Mouse (Mus musculus) granulocyte monocyte progenitor cell, adult 5-6 weeks (primary cell): ENCODE data around the gene E030030I06Rik. TPM values are rescaled to one million over a fixed set of nuclear protein-coding genes. Genes with fewer than 3 reads are reported as not detected.
"Not testable (repeated sequence)": the region's sequence is repeated elsewhere in the genome, so short reads cannot be mapped to it uniquely, and the experiment has no call there.

Source experiments
- ATAC-seq: replicated peaks from 2 replicates; pipeline ENCODE4 v1.8.0; 2016; ENCODE audit warnings: mild to moderate bottlenecking, moderate TSS enrichment, inconsistent platforms; ENCODE audit not compliant: poor library complexity, severe bottlenecking
- total RNA-seq, 2 experiments: library from RNA; stranded (forward) in 1 of 2; stranded (reverse) in 1 of 2; fragments of 200-712, 200-1000 nt in 1 of 2; fragments of >200 nt in 1 of 2; fragmentation: Nextera tagmentation in 1 of 2; gene quantifications; 2 replicates each; pipeline ENCODE4 v1.2.3; 2014 to 2017

E030030I06Rik gene
- total RNA-seq, 2 experiments from 2014 or later, result 2.9 to 3.1 TPM

DNA sequence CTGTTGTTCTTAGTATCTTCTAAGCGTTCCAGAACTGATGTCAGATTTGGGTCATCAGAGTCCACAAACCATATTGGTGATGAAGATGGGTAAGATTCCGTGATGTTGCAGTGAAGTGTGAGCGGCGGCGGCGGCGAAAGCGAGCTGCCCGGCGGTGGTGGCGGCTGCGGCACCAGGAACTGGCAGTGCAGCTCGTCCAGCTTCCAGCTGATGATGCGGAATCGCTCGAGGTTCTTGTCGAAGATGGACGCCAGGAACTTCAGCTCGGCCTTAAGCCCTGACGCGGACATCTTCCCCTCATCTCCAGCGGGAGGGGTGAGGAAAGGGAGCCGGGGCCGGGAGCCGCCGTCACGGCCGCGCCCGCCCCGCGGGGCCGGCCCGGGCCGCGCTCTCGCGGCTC, 5.1 kb upstream of the E030030I06Rik start:
- ATAC-seq, result 0 out of 2 replicates have a peak, but pooled peaks have one; percentile 11

DNA sequence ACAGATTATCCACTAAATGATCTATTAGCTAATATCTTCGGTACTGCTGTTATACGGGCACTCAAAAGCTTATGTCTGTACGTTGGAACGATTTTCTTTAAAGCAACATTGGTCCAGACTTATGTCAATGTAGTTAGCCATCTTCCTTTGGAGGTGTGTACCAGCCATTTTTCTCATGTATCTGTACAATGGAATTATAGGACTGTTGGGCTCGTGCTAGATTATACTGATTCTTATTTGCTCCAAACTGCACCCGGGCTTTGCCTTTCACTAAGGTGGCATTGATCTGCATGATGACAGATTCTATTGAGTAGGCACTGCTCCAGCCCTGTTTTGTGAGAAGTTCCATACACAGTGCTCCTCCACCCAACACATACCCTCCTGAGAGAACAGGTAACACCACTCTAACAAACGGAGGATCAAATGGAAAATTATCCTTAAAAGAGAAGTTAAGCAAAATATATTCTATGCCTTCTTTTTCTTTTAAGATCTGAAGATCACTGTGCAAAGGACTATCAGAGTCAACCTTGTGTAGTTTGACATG, 4.1 kb upstream of the E030030I06Rik start:
- ATAC-seq, result not testable (repeated sequence)

DNA sequence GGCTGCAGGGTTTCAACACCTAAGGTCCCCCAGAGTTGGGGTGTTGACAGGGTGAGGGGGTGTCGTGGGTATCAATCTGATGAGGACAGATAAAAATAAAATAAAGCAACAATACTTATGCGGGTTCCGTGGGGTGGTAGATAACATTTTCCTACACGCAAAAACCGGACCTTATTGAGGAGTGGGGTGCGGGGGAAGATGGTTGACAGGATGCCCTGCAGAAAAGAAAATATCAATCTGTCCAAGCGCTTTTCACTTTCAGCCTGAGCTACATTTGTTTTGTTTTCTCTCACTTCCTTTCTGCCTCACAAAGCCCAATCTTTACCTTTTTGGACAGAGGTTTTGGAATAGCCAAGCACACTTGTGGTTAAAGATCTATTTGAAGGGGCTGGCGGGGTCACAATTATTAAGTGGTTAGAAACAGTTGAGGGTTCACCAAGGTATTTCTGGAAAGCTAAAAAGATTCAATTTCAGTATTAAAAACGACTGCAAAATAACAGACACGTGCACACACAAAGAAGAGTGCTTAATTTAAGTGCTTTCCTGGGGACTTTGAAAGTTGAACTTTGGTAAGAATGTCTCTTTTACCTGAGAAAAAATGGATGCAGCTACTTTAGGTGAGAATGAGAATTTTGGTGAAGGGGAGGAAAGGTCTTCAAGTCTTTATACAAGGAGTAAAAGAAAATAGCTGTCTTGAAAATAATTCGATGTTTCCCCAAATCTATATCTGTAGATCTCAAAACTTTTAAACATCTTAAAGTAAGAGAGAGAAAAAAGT, 3.0 kb upstream of the E030030I06Rik start:
- ATAC-seq, result not testable (repeated sequence)

DNA sequence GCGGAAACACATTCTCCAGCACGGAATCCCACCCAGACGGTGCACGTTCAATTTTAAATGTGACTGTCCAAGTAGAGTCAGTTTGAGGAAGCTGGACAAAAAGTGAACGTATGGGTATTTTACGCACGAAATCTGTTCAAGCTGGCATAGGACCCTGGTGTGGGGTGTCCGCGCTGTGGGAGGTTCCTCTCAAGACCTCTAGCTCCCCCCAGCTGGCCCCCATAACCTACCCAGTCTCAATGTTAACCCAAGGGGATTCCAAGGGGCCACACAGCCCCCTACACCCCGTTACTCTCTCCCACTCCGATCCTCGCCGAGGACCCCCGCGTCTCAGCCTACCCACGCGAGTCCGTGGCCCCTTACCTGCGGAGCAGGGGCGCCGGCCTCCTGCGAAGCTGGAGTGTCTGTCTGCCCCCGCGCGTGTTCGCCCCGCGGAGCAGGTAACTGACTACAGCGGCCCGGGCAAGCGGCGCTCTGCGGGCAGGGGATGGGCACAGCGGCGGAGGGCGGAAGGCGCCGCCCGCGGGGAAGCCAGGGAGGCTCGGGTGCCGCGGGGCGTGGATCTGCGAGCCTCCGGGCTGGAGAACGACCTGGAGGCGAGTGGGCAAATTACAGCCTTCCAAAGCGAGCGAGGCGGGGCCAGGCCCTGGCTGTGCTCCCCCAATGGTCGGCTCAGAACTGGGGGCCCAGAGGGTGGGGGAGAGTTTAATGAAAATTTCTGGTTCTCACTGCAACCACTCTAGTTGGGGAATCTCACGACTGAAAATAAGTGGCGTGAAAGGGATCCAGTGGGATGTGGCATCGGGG, 2.2 kb upstream of the E030030I06Rik start:
- ATAC-seq, result peak; percentile 19; the same call in 1 of the 2 replicates

DNA sequence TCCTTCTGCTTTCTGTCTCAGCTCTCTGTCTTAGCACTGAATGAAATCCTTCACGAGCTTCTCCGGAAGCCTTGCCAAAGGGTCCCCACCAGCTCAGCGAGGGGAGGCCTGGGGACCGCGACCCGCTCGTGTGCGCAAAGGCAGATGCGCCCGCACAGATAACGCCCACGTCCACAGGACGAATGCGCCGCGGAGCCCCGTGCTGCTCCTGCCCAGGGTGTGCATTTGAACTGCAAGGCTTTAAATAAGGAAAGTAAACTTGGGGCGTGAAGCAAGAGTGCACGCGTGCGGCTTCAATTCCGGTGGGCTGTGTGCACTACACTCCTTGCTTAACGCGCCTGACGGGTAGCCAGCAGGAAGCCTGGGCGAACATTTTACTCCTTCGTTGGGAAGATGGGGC, 1.5 kb upstream of the E030030I06Rik start:
- ATAC-seq, result peak; percentile 62

DNA sequence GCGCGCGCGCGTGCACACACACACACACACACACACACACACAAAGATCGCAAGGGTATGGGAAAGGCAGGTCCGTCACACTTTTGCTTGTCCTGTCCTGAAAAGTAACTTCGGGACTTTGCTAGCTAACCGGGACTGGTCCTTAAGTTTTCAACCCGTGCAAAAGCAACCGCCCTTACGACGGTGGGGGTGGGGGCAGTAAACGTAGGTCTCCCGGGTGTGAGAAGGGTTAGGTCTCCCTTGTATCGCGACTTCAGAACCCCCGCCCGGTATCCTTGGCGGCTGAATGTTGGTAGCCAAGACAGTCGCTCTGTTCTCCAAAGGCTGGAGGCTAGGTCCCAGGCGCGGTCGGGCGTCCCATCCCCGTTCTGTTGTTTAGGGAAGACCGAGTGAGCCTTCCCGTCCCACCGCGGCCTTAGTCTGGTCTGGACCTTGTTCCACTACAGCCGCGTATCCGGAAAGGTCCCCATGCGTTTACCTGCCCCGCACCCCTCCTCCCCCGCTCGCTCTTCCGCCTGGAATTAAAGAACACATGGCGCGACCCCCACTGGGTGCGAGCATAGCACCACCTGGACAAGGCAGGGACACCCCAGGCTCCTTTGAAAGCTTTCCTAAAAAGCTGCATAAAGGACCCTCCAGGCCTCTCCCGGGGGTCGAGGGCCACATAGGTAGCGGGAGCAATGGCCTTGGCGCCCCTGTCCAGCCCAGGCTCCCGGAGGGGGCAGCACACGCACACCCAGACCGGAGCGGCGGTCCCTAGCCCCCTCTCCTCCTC, 808 bp upstream of the E030030I06Rik start:
- no peak for ATAC-seq

DNA sequence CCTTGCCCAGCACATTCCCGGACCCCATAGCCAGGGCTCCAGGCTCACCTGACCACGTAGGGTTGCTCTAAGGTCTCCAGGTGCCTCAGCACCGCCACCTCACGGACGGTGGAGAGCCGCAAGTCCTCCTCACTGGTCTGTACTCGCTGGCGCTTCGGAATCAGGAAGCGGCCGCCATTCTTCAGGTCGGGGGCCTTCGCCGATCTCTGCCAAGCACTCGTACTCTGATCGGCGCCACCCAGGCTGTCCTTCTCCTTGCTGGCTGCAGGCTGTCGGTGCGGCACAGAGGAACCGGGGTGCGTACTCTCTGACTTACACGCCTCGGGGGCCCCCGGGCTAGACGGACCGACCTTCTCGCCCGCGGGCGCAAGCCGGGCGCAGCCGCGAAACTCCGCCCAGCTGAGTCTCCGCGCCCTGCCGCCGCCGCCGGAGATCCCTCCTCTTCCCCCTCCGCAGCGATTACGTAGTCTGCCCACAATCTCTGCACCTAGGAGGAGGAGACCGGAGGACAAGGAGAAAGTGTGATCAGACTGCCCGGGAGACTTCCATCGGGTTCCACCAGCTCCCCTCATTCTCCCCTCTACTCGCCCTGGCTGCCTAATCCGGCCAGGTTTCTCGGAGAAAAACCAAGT, 513 bp downstream of the E030030I06Rik start:
- ATAC-seq, result peak; percentile 79

DNA sequence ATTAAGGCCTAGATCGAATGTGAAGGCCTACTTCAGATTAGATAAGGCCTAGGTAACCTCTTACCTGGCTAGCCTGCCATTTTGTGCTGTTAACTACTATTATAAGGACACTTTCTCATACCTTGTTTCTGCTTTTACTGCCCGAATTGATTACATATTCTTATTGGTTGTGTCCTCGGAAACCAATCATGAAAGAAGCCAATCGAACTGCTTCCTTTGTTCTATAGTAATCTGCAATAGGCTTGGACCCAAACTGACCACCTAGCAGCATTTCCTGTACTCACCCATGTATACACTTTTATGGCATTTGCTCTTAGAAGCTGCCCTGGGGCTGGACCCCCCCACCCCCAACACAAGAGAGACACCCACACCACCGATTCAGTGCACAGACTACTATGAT, 6.1 kb downstream of the E030030I06Rik start:
- ATAC-seq, result no peak

DNA sequence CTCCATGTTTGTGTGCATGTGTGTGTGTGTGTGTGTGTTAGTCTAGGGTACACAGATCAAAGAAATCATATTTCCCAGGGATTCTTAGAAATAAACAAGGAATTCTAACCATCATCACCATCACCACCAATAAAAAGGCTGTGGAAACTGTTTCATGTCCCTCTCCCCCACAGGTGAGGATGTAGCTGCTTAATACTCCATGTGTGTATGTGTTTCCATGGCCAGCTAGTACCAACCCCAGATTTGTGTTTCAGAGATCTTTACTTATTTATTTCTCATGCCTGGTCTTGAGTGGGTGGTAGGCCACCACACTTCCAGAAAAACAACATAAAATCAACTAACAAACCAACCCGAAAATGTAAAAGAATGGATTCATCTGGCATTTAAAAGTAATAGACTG, 6.9 kb downstream of the E030030I06Rik start:
- not testable (repeated sequence) for ATAC-seq

DNA sequence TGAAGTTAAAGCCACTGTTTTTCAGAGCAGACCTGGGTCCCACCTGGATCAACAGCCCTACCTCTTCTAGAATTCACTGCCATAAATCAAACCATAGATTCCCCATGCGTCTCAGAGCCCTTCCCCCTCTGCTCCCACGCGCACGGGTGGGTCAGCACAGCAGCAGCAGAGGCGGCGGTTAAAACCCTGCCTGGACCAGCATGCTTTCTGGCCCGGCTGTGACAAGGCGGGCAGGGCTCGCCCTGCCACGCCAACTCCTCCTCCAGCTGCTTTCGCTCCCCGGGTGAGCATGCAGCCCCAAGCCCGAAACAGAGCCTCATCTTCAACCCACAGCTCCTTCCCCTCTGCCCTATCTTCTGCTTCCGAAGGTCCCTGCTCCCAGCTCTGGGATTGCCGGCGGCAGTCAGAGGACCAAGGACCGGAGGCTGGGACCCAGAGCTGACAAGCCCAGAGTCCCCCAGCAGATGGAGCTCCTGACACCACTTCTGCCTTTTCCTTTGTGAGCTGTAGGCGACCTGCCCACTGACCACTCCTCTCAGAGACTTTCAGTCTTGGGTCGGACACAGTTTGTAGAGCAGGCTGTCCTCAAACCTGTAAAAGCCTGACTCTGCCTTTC, 8.3 kb downstream of the E030030I06Rik start:
- ATAC-seq, result peak; percentile 52

DNA sequence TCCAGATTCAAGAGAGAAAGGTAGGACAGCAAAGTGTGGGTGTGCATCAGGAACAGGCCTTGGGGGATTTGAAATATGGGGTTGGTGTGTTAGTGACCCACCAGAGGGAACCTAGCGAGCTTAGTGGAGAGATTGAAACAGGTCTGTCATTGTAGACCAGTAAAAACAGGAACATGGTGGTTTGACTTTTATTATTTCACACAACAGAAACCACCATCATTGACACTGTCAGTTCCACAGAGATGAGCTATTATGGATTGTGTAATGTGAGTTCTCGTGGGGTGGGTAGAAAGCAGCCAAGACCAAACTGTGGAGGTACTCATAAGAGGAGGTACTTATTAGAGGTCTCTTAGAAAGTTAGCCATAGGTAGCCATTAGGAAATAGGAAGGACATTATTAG, 74.5 kb downstream of the E030030I06Rik start:
- peak; percentile 76 for ATAC-seq

DNA sequence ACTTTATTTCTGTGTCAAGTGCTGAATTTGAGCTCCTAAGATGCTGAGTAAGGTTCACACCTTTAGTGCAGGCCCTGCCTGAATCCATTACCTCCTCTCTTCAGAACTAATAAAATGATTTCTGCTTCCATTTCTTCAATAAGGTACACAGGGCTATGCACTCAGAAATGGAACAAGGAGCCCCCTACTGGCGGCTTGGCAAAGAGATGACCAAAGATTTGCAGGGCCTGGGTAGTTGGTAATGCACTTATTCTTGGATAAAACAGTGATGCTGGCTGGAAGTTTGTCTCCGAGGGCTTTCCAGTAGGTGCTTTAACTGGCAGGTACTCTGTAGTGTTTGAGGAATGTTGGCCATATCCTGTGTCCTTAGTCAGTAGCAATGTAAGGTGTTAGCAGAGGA, 76.3 kb downstream of the E030030I06Rik start:
- no peak for ATAC-seq

DNA sequence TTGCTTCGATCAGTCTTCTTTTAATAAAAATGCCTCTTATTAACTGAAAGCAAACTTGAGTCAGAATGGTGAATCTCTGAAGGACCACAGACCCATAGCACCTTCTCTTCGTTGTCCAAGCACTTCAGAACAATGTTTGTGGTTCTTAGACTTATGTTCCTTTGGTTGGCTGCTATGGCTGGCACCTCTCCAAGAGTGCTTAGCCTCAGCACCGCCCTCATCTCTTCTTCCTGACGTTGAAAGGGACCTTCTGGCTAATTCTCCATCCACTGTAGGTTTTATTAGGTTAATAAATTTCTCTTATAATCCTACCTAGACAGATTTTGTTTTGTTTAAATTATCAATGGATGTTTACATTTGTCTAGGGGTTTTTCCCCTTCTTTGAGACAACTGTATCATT, 78.5 kb downstream of the E030030I06Rik start:
- no peak for ATAC-seq

DNA sequence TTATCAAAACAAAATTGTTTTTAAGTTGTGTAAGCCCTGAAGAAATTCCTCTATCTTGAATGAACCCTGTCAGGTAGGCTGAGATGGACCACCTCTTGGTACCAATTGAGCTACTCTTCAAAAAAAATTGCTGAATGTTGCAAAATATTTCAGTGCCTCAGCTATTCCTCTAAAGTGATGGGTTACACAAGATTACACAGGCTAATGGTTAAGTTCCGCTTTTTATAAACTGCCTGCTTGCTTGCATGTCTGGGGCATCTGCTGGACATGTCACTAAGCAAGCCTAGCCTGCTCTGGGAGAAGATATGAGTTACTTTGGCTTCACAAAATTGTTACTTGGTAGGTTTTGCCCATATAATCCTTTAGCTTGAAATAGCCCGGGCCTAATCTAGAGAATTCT, 78.9 kb downstream of the E030030I06Rik start:
- ATAC-seq, result peak; percentile 45

DNA sequence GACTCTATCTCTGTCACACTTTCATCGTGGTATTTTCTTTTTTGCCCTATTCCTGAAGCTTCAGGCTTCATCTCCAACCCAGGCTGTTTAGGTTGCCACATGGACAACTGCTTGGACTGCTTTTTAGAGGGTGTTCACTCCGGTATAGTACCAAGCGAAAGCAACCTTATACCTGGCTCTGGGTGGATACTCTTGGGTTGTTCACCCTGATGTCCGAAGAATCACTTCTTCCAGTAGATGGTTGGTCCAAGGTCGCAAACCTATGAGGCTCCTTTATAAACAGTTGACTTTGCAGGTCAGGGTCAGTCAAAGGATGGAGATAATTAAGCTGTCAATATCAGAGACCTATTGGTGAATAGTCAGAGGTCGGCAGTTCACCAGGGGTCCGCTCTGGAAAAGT, 81.1 kb downstream of the E030030I06Rik start, which contains the start of gene 4930444G20Rik:
Gene 4930444G20Rik, minus strand, starts transcription at position 101 of the 400 bp plus-strand sequence.
- not testable (repeated sequence) for ATAC-seq
